ENCODE assay signal across 8 mouse cellular contexts in genomic region chr3:96488290-96488906, GRCm38 (mm10). TPM values are rescaled to one million over a fixed set of nuclear protein-coding genes. Genes with fewer than 3 reads are reported as not detected.
DNase-seq lines count a peak whose midpoint lies in the region; ATAC-seq lines count a peak whose summit lies in the region.
"Not testable (repeated sequence)": the region's sequence is repeated elsewhere in the genome, so short reads cannot be mapped to it uniquely, and the experiment has no call there.
"Had no signal": no experiment of that assay in that cellular context is flagged by ENCODE, and none has a peak within 500 bp of the region (broad histone marks: within the 10 kb centered on the region; RNA-seq: fewer than 3 reads in every experiment).

No protein-coding gene starts in this region.

- not testable (repeated sequence) for H3K9me3 ChIP-seq in forebrain, embryonic 11.5 days (ENCODE audit: control insufficient read depth, low read length); heart, embryonic 14.5 days (ENCODE audit: control insufficient read depth, low read length); intestine, embryonic 15.5 days; limb, embryonic 15.5 days; neural tube, embryonic 12.5 days

- peak overlapping the region; percentile 57 for H3K4me2 ChIP-seq in forebrain, embryonic 11.5 days (ENCODE audit: low read depth, low read length, severe bottlenecking)
- peak overlapping the region; percentile 74 for H3K4me2 ChIP-seq in heart, embryonic 14.5 days (ENCODE audit: low read length)
- peak overlapping the region; percentile 60 for H3K4me2 ChIP-seq in intestine, embryonic 15.5 days (replicated peaks)
- H3K4me2 ChIP-seq in limb, embryonic 15.5 days: peak overlapping the region; percentile 55
- peak overlapping the region; percentile 53 for H3K4me2 ChIP-seq in neural tube, embryonic 12.5 days (replicated peaks)

- peak; percentile 84 for ATAC-seq in cerebellum, adult (ENCODE audit: insufficient number of reproducible peaks, low FRiP score, low TSS enrichment)
- peak; percentile 90 for ATAC-seq in forebrain, embryonic 11.5 days (replicated peaks; ENCODE audit: low FRiP score)
- peak; percentile 88 for ATAC-seq in heart, embryonic 14.5 days (ENCODE audit: insufficient number of reproducible peaks, insufficient read depth, low FRiP score, low read depth)
- ATAC-seq in intestine, embryonic 15.5 days: peak; percentile 88
- ATAC-seq in limb, embryonic 15.5 days (ENCODE audit: insufficient number of reproducible peaks, low FRiP score, low TSS enrichment, low read depth): peak; percentile 80
- peak; percentile 67 for ATAC-seq in megakaryocyte, adult 5-6 weeks (ENCODE audit: poor library complexity, severe bottlenecking)
- peak; percentile 86 for ATAC-seq in neural tube, embryonic 12.5 days (ENCODE audit: low FRiP score, low read depth)

- DNase-seq in forebrain, embryonic 11.5 days (ENCODE audit: low spot score): not testable (repeated sequence)

- peak overlapping the region; percentile 47 for H3K9ac ChIP-seq in forebrain, embryonic 11.5 days (ENCODE audit: low read length)
- peak overlapping the region; percentile 77 for H3K9ac ChIP-seq in heart, embryonic 14.5 days (ENCODE audit: low read length)
- peak overlapping the region; percentile 34; the same call in 1 of the 2 replicates for H3K9ac ChIP-seq in intestine, embryonic 15.5 days
- not testable (repeated sequence) for H3K9ac ChIP-seq in limb, embryonic 15.5 days
- H3K9ac ChIP-seq in neural tube, embryonic 12.5 days: peak overlapping the region; percentile 46; the same call in 1 of the 2 replicates

- WGBS in forebrain, embryonic 11.5 days: no CpG with 5 or more reads among the region's 55 CpGs
- no CpG with 5 or more reads among the region's 55 CpGs for WGBS in heart, embryonic 14.5 days
- WGBS in intestine, embryonic 15.5 days: no CpG with 5 or more reads among the region's 55 CpGs
- no CpG with 5 or more reads among the region's 55 CpGs for WGBS in limb, embryonic 15.5 days
- 0% methylated on average over 4 of the region's 55 CpGs for WGBS in neural tube, embryonic 12.5 days

- not testable (repeated sequence) for H3K27me3 ChIP-seq in forebrain, embryonic 11.5 days (ENCODE audit: control insufficient read depth, insufficient read depth, low read length); heart, embryonic 14.5 days (ENCODE audit: control insufficient read depth, insufficient read depth, low read length); intestine, embryonic 15.5 days (replicated peaks); limb, embryonic 15.5 days; neural tube, embryonic 12.5 days (replicated peaks)

- H3K4me3 ChIP-seq in forebrain, embryonic 11.5 days (ENCODE audit: low read depth, low read length): peak overlapping the region; percentile 21
- H3K4me3 ChIP-seq in heart, embryonic 14.5 days (ENCODE audit: control insufficient read depth in 1 of 2, insufficient read depth in 1 of 2, low read depth in 1 of 2, low read length in 2 of 2): peak overlapping the region; percentile 39 to 43
- H3K4me3 ChIP-seq in intestine, embryonic 15.5 days (replicated peaks): peak overlapping the region; percentile 27
- peak overlapping the region; percentile 37 for H3K4me3 ChIP-seq in limb, embryonic 15.5 days
- peak overlapping the region; percentile 26 for H3K4me3 ChIP-seq in neural tube, embryonic 12.5 days

- H3K27ac ChIP-seq in forebrain, embryonic 11.5 days (ENCODE audit: low read depth, low read length): peak overlapping the region; percentile 79; the same call in 1 of the 2 replicates
- peak overlapping the region; percentile 94 to 97 for H3K27ac ChIP-seq in heart, embryonic 14.5 days (replicated peaks in 1 of 2; ENCODE audit: control insufficient read depth in 1 of 2, insufficient read depth in 1 of 2, low read depth in 2 of 2, low read length in 2 of 2)
- peak overlapping the region; percentile 88 for H3K27ac ChIP-seq in intestine, embryonic 15.5 days
- peak overlapping the region; percentile 86 for H3K27ac ChIP-seq in limb, embryonic 15.5 days
- 0 out of 2 replicates have a peak overlapping the region, but pooled peaks have one; percentile 62 for H3K27ac ChIP-seq in neural tube, embryonic 12.5 days

- not testable (repeated sequence) for H3K4me1 ChIP-seq in forebrain, embryonic 11.5 days (replicated peaks; ENCODE audit: control insufficient read depth, insufficient read depth, low read length); intestine, embryonic 15.5 days (replicated peaks); limb, embryonic 15.5 days; neural tube, embryonic 12.5 days
- peaks cover 4 to 18% of the 10 kb centered on the region in 2 experiments for H3K4me1 ChIP-seq in heart, embryonic 14.5 days (ENCODE audit: control insufficient read depth in 2 of 2, insufficient read depth in 2 of 2, low read length in 2 of 2)

- H3K36me3 ChIP-seq in forebrain, embryonic 11.5 days (ENCODE audit: control insufficient read depth, insufficient read depth, low read length); heart, embryonic 14.5 days (ENCODE audit: control insufficient read depth, insufficient read depth, low read length); intestine, embryonic 15.5 days; limb, embryonic 15.5 days; neural tube, embryonic 12.5 days: not testable (repeated sequence)

RNA-seq across cellular contexts. Expression of gene BC107364, which starts 36.3 kb away (rescaled TPM):
- polyA plus RNA-seq in forebrain, embryonic 11.5 days (2014; fragmentation: Nextera tagmentation; extraction: Ambion mirVana): not detected in 2 replicates
- 0.66 and 1.0 TPM in 2 replicates for polyA plus RNA-seq in heart, embryonic 14.5 days (2014; fragmentation: Nextera tagmentation; extraction: Ambion mirVana)
- 0.14 and 0.20 TPM in 2 replicates for polyA plus RNA-seq in intestine, embryonic 15.5 days (2015; fragmentation: Nextera tagmentation; extraction: Ambion mirVana)
- 0.22 and 0.55 TPM in 2 replicates for polyA plus RNA-seq in limb, embryonic 15.5 days (2015; fragmentation: Nextera tagmentation; extraction: Ambion mirVana)
- total RNA-seq in megakaryocyte, adult 5-6 weeks (2015): not detected in 2 replicates
- total RNA-seq in megakaryocyte, adult 5-6 weeks (2017): not detected in 2 replicates
- not detected in 2 replicates for polyA plus RNA-seq in neural tube, embryonic 12.5 days (2016; fragmentation: Nextera tagmentation; extraction: Ambion mirVana)
- total RNA-seq: gastrocnemius, postnatal 14 days had no signal

RNA-seq across cellular contexts. Expression of gene Hfe2, which starts 36.6 kb away (rescaled TPM):
- polyA plus RNA-seq in forebrain, embryonic 11.5 days (2014; fragmentation: Nextera tagmentation; extraction: Ambion mirVana): 0.69 and 0.77 TPM in 2 replicates
- polyA plus RNA-seq in heart, embryonic 14.5 days (2014; fragmentation: Nextera tagmentation; extraction: Ambion mirVana): 10.8 and 11.7 TPM in 2 replicates
- polyA plus RNA-seq in intestine, embryonic 15.5 days (2015; fragmentation: Nextera tagmentation; extraction: Ambion mirVana): 0.29 and 0.37 TPM in 2 replicates
- polyA plus RNA-seq in limb, embryonic 15.5 days (2015; fragmentation: Nextera tagmentation; extraction: Ambion mirVana): 8.7 and 18.4 TPM in 2 replicates
- total RNA-seq in megakaryocyte, adult 5-6 weeks (2015): not detected in 2 replicates
- total RNA-seq in megakaryocyte, adult 5-6 weeks (2017): not detected in 2 replicates
- 1.9 and 2.7 TPM in 2 replicates for polyA plus RNA-seq in neural tube, embryonic 12.5 days (2016; fragmentation: Nextera tagmentation; extraction: Ambion mirVana)
